Mouse (Mus musculus) frontal cortex, postnatal 25 days (tissue): ENCODE results near the gene Gabrb2.

Experiments used
- DNase-seq, 2 experiments: peaks; one replicate each; pipeline ENCODE4 v3.0.0; 2022; ENCODE audit warnings: low spot score in 2 of 2

Gene Gabrb2

GRCm38 (mm10) chr11:42532577-42532976, 113.0 kb downstream of the Gabrb2 start:
- DNase-seq = no peak

GRCm38 (mm10) chr11:42535286-42535685, 115.7 kb downstream of the Gabrb2 start:
- DNase-seq = no peak

- DNase-seq = no peak
Observed at GRCm38 (mm10) chr11:42535861-42536260, 116.3 kb downstream of the Gabrb2 start.

- no peak for DNase-seq
Observed at GRCm38 (mm10) chr11:42542861-42543260, 123.3 kb downstream of the Gabrb2 start.

GRCm38 (mm10) chr11:42566023-42566422, 146.5 kb downstream of the Gabrb2 start:
- no peak for DNase-seq

- no peak for DNase-seq
Observed at GRCm38 (mm10) chr11:42571467-42571866, 151.9 kb downstream of the Gabrb2 start.

GRCm38 (mm10) chr11:42575146-42575873, 155.8 kb downstream of the Gabrb2 start:
- DNase-seq = no peak

- no peak for DNase-seq
Observed at GRCm38 (mm10) chr11:42579804-42580203, 160.2 kb downstream of the Gabrb2 start.

GRCm38 (mm10) chr11:42581123-42581522, 161.6 kb downstream of the Gabrb2 start:
- no peak for DNase-seq

- no peak for DNase-seq
Observed at GRCm38 (mm10) chr11:42581753-42582152, 162.2 kb downstream of the Gabrb2 start.

GRCm38 (mm10) chr11:42592418-42592817, 172.9 kb downstream of the Gabrb2 start:
- DNase-seq = no peak

- DNase-seq = no peak
Observed at GRCm38 (mm10) chr11:42606225-42606624, 186.7 kb downstream of the Gabrb2 start.

- no peak for DNase-seq
Observed at GRCm38 (mm10) chr11:42609128-42609763, 189.7 kb downstream of the Gabrb2 start.

GRCm38 (mm10) chr11:42618195-42618594, 198.6 kb downstream of the Gabrb2 start:
- DNase-seq = no peak

GRCm38 (mm10) chr11:42621109-42621508, 201.6 kb downstream of the Gabrb2 start:
- no peak for DNase-seq

GRCm38 (mm10) chr11:42650111-42650510, 230.6 kb downstream of the Gabrb2 start:
- no peak for DNase-seq

GRCm38 (mm10) chr11:42651572-42651971, 232.0 kb downstream of the Gabrb2 start:
- DNase-seq = no peak

- DNase-seq = no peak
Observed at GRCm38 (mm10) chr11:42654189-42654588, 234.6 kb downstream of the Gabrb2 start.

- no peak for DNase-seq
Observed at GRCm38 (mm10) chr11:42668657-42669056, 249.1 kb downstream of the Gabrb2 start.
